Mouse (Mus musculus): ENCODE results near the gene Magi2. TPM values are rescaled to one million over a fixed set of nuclear protein-coding genes. Genes with fewer than 3 reads are reported as not detected.

The Magi2 gene
- polyA plus RNA-seq, 1 experiment, result 0.48 TPM

GRCm38 (mm10) chr5:20080605-20081309 lies 853.9 kb downstream of the Magi2 start:
- Histone ChIP-seq H3ac (ENCODE audit: control insufficient read depth, insufficient read length) (no peak overlapping the region), H3K4me2 (ENCODE audit: low read depth) (no peak overlapping the region), H3K27me3 (ENCODE audit: control insufficient read depth, insufficient read depth, insufficient read length) (no peaks in the 10 kb centered on the region), H3K36me3 (ENCODE audit: control insufficient read depth, insufficient read depth) (no peaks in the 10 kb centered on the region), H3K79me2 (ENCODE audit: control insufficient read depth, insufficient read depth) (no peaks in the 10 kb centered on the region), H3K4me3 (no peak overlapping the region)
- TF ChIP-seq SRF (IDR thresholded peaks at IDR 0.05; ENCODE audit: control insufficient read depth, insufficient read length, low read depth) (no peak), CEBPB (IDR thresholded peaks at IDR 0.05; ENCODE audit: insufficient read depth, poor library complexity, severe bottlenecking) (no peak), USF1 (IDR thresholded peaks at IDR 0.05; ENCODE audit: low read depth) (no peak), MAX (IDR thresholded peaks at IDR 0.05; ENCODE audit: low read depth) (no peak), E2F4 (IDR thresholded peaks at IDR 0.05; ENCODE audit: insufficient read depth) (no peak), MYOD1 (IDR thresholded peaks at IDR 0.05; ENCODE audit: control insufficient read depth in 1 of 3, insufficient read length in 2 of 3, low read depth in 2 of 3) (no peak), POLR2A (IDR thresholded peaks at IDR 0.05; ENCODE audit: insufficient read length, low read depth) (no peak), REST (IDR thresholded peaks at IDR 0.05; ENCODE audit: insufficient read depth, insufficient read length) (no peak), POLR2AphosphoS2 (IDR thresholded peaks at IDR 0.05; ENCODE audit: insufficient read length, low read depth) (no peak), TCF12 (IDR thresholded peaks at IDR 0.05; ENCODE audit: insufficient read depth, poor library complexity, severe bottlenecking) (no peak), MYOG (IDR thresholded peaks at IDR 0.05; ENCODE audit: control insufficient read depth in 1 of 3, insufficient read depth in 1 of 3, insufficient read length in 2 of 3, low read depth in 2 of 3) (no peak), TCF3 (IDR thresholded peaks at IDR 0.05; ENCODE audit: insufficient read length, low read depth) (no peak)

GRCm38 (mm10) chr5:20082368-20082767 lies 855.5 kb downstream of the Magi2 start:
- Histone ChIP-seq H3ac (ENCODE audit: control insufficient read depth, insufficient read length) (no peak overlapping the region), H3K27me3 (ENCODE audit: control insufficient read depth, insufficient read depth, insufficient read length) (no peaks in the 10 kb centered on the region), H3K79me2 (ENCODE audit: control insufficient read depth, insufficient read depth) (no peaks in the 10 kb centered on the region), H3K4me3 (no peak overlapping the region), H3K4me2 (ENCODE audit: low read depth) (no peak overlapping the region), H3K36me3 (ENCODE audit: control insufficient read depth, insufficient read depth) (no peaks in the 10 kb centered on the region)
- no peak for TF ChIP-seq MAX (IDR thresholded peaks at IDR 0.05; ENCODE audit: low read depth)
- no peak for TF ChIP-seq POLR2A (IDR thresholded peaks at IDR 0.05; ENCODE audit: insufficient read length, low read depth)
- TF ChIP-seq TCF12 (IDR thresholded peaks at IDR 0.05; ENCODE audit: insufficient read depth, poor library complexity, severe bottlenecking), result no peak
- TF ChIP-seq MYOG (IDR thresholded peaks at IDR 0.05; ENCODE audit: control insufficient read depth in 1 of 3, insufficient read depth in 1 of 3, insufficient read length in 2 of 3, low read depth in 2 of 3), result no peak
- no peak for TF ChIP-seq REST (IDR thresholded peaks at IDR 0.05; ENCODE audit: insufficient read depth, insufficient read length)
- TF ChIP-seq CEBPB (IDR thresholded peaks at IDR 0.05; ENCODE audit: insufficient read depth, poor library complexity, severe bottlenecking), result no peak
- no peak for TF ChIP-seq E2F4 (IDR thresholded peaks at IDR 0.05; ENCODE audit: insufficient read depth)
- no peak for TF ChIP-seq SRF (IDR thresholded peaks at IDR 0.05; ENCODE audit: control insufficient read depth, insufficient read length, low read depth)
- TF ChIP-seq USF1 (IDR thresholded peaks at IDR 0.05; ENCODE audit: low read depth), result no peak
- TF ChIP-seq TCF3 (IDR thresholded peaks at IDR 0.05; ENCODE audit: insufficient read length, low read depth), result no peak
- TF ChIP-seq MYOD1 (IDR thresholded peaks at IDR 0.05; ENCODE audit: control insufficient read depth in 1 of 3, insufficient read length in 2 of 3, low read depth in 2 of 3), result no peak
- no peak for TF ChIP-seq POLR2AphosphoS2 (IDR thresholded peaks at IDR 0.05; ENCODE audit: insufficient read length, low read depth)

GRCm38 (mm10) chr5:20087083-20087482 lies 860.2 kb downstream of the Magi2 start:
- no peaks in the 10 kb centered on the region for H3K27me3 ChIP-seq (ENCODE audit: control insufficient read depth, insufficient read depth, insufficient read length)
- H3K79me2 ChIP-seq (ENCODE audit: control insufficient read depth, insufficient read depth), result no peaks in the 10 kb centered on the region
- no peak overlapping the region for H3K4me3 ChIP-seq
- no peak overlapping the region for H3K4me2 ChIP-seq (ENCODE audit: low read depth)
- H3ac ChIP-seq (ENCODE audit: control insufficient read depth, insufficient read length), result no peak overlapping the region
- TF ChIP-seq POLR2AphosphoS2 (IDR thresholded peaks at IDR 0.05; ENCODE audit: insufficient read length, low read depth) (no peak), CEBPB (IDR thresholded peaks at IDR 0.05; ENCODE audit: insufficient read depth, poor library complexity, severe bottlenecking) (no peak), MYOG (IDR thresholded peaks at IDR 0.05; ENCODE audit: control insufficient read depth in 1 of 3, insufficient read depth in 1 of 3, insufficient read length in 2 of 3, low read depth in 2 of 3) (no peak), POLR2A (IDR thresholded peaks at IDR 0.05; ENCODE audit: insufficient read length, low read depth) (no peak), SRF (IDR thresholded peaks at IDR 0.05; ENCODE audit: control insufficient read depth, insufficient read length, low read depth) (no peak), MYOD1 (IDR thresholded peaks at IDR 0.05; ENCODE audit: control insufficient read depth in 1 of 3, insufficient read length in 2 of 3, low read depth in 2 of 3) (no peak), TCF3 (IDR thresholded peaks at IDR 0.05; ENCODE audit: insufficient read length, low read depth) (no peak), TCF12 (IDR thresholded peaks at IDR 0.05; ENCODE audit: insufficient read depth, poor library complexity, severe bottlenecking) (no peak), E2F4 (IDR thresholded peaks at IDR 0.05; ENCODE audit: insufficient read depth) (no peak), REST (IDR thresholded peaks at IDR 0.05; ENCODE audit: insufficient read depth, insufficient read length) (no peak)
- H3K36me3 ChIP-seq (ENCODE audit: control insufficient read depth, insufficient read depth), result no peaks in the 10 kb centered on the region

GRCm38 (mm10) chr5:20103869-20104268 lies 877.0 kb downstream of the Magi2 start:
- H3K36me3 ChIP-seq (ENCODE audit: control insufficient read depth, insufficient read depth), result no peaks in the 10 kb centered on the region
- no peak overlapping the region for H3ac ChIP-seq (ENCODE audit: control insufficient read depth, insufficient read length)
- no peak overlapping the region for H3K4me3 ChIP-seq
- no peaks in the 10 kb centered on the region for H3K27me3 ChIP-seq (ENCODE audit: control insufficient read depth, insufficient read depth, insufficient read length)
- H3K79me2 ChIP-seq (ENCODE audit: control insufficient read depth, insufficient read depth), result no peaks in the 10 kb centered on the region
- no peak overlapping the region for H3K4me2 ChIP-seq (ENCODE audit: low read depth)
- TF ChIP-seq MYOD1 (IDR thresholded peaks at IDR 0.05; ENCODE audit: control insufficient read depth in 1 of 3, insufficient read length in 2 of 3, low read depth in 2 of 3) (no peak), POLR2A (IDR thresholded peaks at IDR 0.05; ENCODE audit: insufficient read length, low read depth) (no peak), TCF12 (IDR thresholded peaks at IDR 0.05; ENCODE audit: insufficient read depth, poor library complexity, severe bottlenecking) (no peak), E2F4 (IDR thresholded peaks at IDR 0.05; ENCODE audit: insufficient read depth) (no peak), USF1 (IDR thresholded peaks at IDR 0.05; ENCODE audit: low read depth) (no peak), REST (IDR thresholded peaks at IDR 0.05; ENCODE audit: insufficient read depth, insufficient read length) (no peak), MYOG (IDR thresholded peaks at IDR 0.05; ENCODE audit: control insufficient read depth in 1 of 3, insufficient read depth in 1 of 3, insufficient read length in 2 of 3, low read depth in 2 of 3) (no peak), POLR2AphosphoS2 (IDR thresholded peaks at IDR 0.05; ENCODE audit: insufficient read length, low read depth) (no peak), SRF (IDR thresholded peaks at IDR 0.05; ENCODE audit: control insufficient read depth, insufficient read length, low read depth) (no peak), TCF3 (IDR thresholded peaks at IDR 0.05; ENCODE audit: insufficient read length, low read depth) (no peak), CEBPB (IDR thresholded peaks at IDR 0.05; ENCODE audit: insufficient read depth, poor library complexity, severe bottlenecking) (no peak), MAX (IDR thresholded peaks at IDR 0.05; ENCODE audit: low read depth) (no peak)

All from myocyte (in vitro differentiated cells).